Mouse (Mus musculus) thymus, adult 2 months (tissue): ENCODE data around the gene Efcab10.

ENCODE experiments used
- CTCF ChIP-seq: fragments of 200-500 bp; IDR thresholded peaks from 2 replicates; pipeline ENCODE4 v1.5.1; 2012; ENCODE audit warnings: mild to moderate bottlenecking, control low read depth, low read length, moderate library complexity, borderline replicate concordance; ENCODE audit not compliant: control insufficient read depth, poor library complexity, insufficient read depth; ENCODE audit errors: extremely low read depth
- POLR2A ChIP-seq: fragments of 200-500 bp; IDR thresholded peaks from 2 replicates; pipeline ENCODE4 v1.6.1; 2012; ENCODE audit warnings: mild to moderate bottlenecking, low read length, control low read depth, moderate library complexity; ENCODE audit not compliant: control insufficient read depth, poor library complexity, insufficient read depth; ENCODE audit errors: extremely low read depth

- no peak for TF ChIP-seq CTCF
- no peak for TF ChIP-seq POLR2A
Observed at GRCm38 (mm10) chr12:33424329-33424728, 29.7 kb downstream of the Efcab10 start.
